Mouse (Mus musculus) ES-E14 (cell line): ENCODE results near the gene Ccdc107. TPM values are rescaled to one million over a fixed set of nuclear protein-coding genes. Genes with fewer than 3 reads are reported as not detected.

Experiments
- DNase-seq: peaks from one replicate; pipeline ENCODE4 v3.0.0-alpha.2; 2013; ENCODE audit warnings: low read depth, low spot score
- H3K27ac ChIP-seq: 2 replicates; pipeline ENCODE4 v1.5.1; 2012; ENCODE audit warnings: low read depth, mild to moderate bottlenecking, low read length, moderate library complexity, mixed read lengths; ENCODE audit not compliant: poor library complexity, insufficient read depth, severe bottlenecking
- H3K36me3 ChIP-seq: 2 replicates; pipeline ENCODE4 v1.6.1; 2012; ENCODE audit warnings: mild to moderate bottlenecking, low read length, moderate library complexity, mixed read lengths; ENCODE audit not compliant: control insufficient read depth, poor library complexity, insufficient read depth, severe bottlenecking
- H3K4me1 ChIP-seq, 2 experiments: fragments of 150-350 bp in 1 of 2; sonication (generic) in 1 of 2; 2 replicates each; pipeline ENCODE4 v1.6.1; 2012; ENCODE audit warnings: low read length in 2 of 2, mild to moderate bottlenecking in 1 of 2, mixed read lengths in 1 of 2; ENCODE audit not compliant: control insufficient read depth in 2 of 2, insufficient read depth in 2 of 2, poor library complexity in 1 of 2
- H3K4me3 ChIP-seq, 2 experiments: fragments of 150-350 bp in 1 of 2; sonication (generic) in 1 of 2; 2 replicates each; pipeline ENCODE4 v1.5.1; 2012; ENCODE audit warnings: low read length in 2 of 2, low read depth in 1 of 2, mild to moderate bottlenecking in 1 of 2, mixed read lengths in 1 of 2; ENCODE audit not compliant: insufficient read depth in 1 of 2, poor library complexity in 1 of 2, severe bottlenecking in 1 of 2
- H3K9ac ChIP-seq: 2 replicates; pipeline ENCODE4 v1.6.1; 2012; ENCODE audit warnings: low read depth, mild to moderate bottlenecking, low read length, mixed read lengths; ENCODE audit not compliant: poor library complexity, insufficient read depth, severe bottlenecking
- H3K9me3 ChIP-seq: fragments of 150-350 bp; sonication (generic); 2 replicates; pipeline ENCODE4 v1.6.1; 2012; ENCODE audit warnings: low read depth, mild to moderate bottlenecking, low read length; ENCODE audit not compliant: control insufficient read depth, insufficient read depth
- CHD2 ChIP-seq: IDR thresholded peaks from 2 replicates; pipeline ENCODE4 v1.6.1; 2014; ENCODE audit warnings: mild to moderate bottlenecking, low read depth, low read length, inconsistent platforms
- HCFC1 ChIP-seq: IDR thresholded peaks from 2 replicates; pipeline ENCODE4 v1.6.1; 2012; ENCODE audit warnings: low read length, inconsistent platforms, borderline replicate concordance; ENCODE audit not compliant: insufficient read depth
- MAFK ChIP-seq: IDR thresholded peaks from 2 replicates; pipeline ENCODE4 v1.6.1; 2014; ENCODE audit warnings: mild to moderate bottlenecking, low read depth, low read length, inconsistent platforms; ENCODE audit not compliant: insufficient read depth
- ZC3H11A ChIP-seq: IDR thresholded peaks from 2 replicates; pipeline ENCODE4 v1.6.1; 2012; ENCODE audit warnings: low read depth, mild to moderate bottlenecking, inconsistent platforms, low read length, borderline replicate concordance
- ZNF384 ChIP-seq: IDR thresholded peaks from 2 replicates; pipeline ENCODE4 v1.6.1; 2012; ENCODE audit warnings: low read depth, low read length, inconsistent platforms
- in situ Hi-C, 2 experiments: fragments of 600-800 bp; cut with MboI; formaldehyde crosslinking; loops; one replicate each; pipeline ENCODE4 v1.15.1; 2025; ENCODE audit warnings: low sequenced_read_pairs in 2 of 2, inconsistent platforms in 1 of 2; ENCODE audit not compliant: unreplicated experiment in 2 of 2
- total RNA-seq: library from RNA; depleted of rRNA; stranded (reverse); fragments of 300-350 nt; gene quantifications from 2 replicates; pipeline ENCODE4 v1.2.3, GENCODE M21; 2012

Ccdc107 gene
- total RNA-seq, 1 experiment: 59.1 TPM

DNA sequence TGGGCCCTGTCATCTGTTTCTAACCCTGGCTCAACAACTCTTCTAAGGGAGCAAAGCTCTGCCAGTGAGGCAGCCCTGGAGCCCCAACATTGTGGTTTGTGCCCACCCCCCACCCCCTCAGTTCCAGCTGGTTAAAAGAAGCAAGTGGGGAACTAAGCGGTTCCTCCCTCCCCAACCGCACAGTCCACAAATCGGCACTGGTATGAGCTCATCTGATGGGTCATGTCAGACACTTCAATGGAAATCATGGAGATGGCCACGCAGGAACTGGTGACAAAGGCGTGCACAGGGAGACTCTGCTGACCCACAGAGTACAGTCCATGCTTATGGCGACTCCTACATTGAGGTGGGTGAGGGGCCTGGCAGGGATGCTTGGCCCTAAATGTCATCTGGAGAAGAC is 26.8 kb upstream of the Ccdc107 start:
- H3K4me1 ChIP-seq: no peaks in the 10 kb centered on the region
- in situ Hi-C loops: no loop called here
- H3K36me3 ChIP-seq: no peaks in the 10 kb centered on the region
- no peak overlapping the region for H3K27ac ChIP-seq
- no peak overlapping the region for H3K9ac ChIP-seq
- H3K9me3 ChIP-seq: no peaks in the 10 kb centered on the region
- TF ChIP-seq CHD2 (no peak), ZC3H11A (no peak), HCFC1 (no peak), ZNF384 (no peak), MAFK (no peak)
- no peak overlapping the region for H3K4me3 ChIP-seq
- DNase-seq: no peak

DNA sequence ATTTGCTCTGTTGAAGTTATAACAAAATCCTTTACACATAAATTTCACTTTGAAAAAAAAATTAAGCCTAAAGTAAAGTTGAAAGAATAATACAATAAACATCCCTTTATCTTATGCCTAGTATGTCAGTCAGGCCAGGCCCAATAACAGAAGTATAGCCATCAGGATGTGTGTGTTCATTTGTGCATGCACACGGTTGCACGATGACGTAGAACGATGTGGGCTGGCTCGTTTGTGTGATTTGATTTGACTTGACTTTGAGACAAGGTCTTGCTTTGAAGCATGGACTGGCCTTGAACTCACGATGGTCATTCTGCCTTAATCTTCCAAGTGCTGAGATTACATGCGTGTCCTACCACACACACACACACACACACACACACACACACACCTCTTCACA is 25.8 kb upstream of the Ccdc107 start:
- Histone ChIP-seq H3K9me3 (no peaks in the 10 kb centered on the region), H3K36me3 (no peaks in the 10 kb centered on the region), H3K9ac (no peak overlapping the region), H3K4me1 (no peaks in the 10 kb centered on the region), H3K27ac (no peak overlapping the region), H3K4me3 (no peak overlapping the region)
- DNase-seq: no peak
- no peak for TF ChIP-seq ZNF384
- no peak for TF ChIP-seq HCFC1
- in situ Hi-C loops: no loop called here

- no peak overlapping the region for H3K4me3 ChIP-seq
- no peaks in the 10 kb centered on the region for H3K9me3 ChIP-seq
- DNase-seq: no peak
- in situ Hi-C loops: no loop called here
- H3K4me1 ChIP-seq: no peaks in the 10 kb centered on the region
- no peak overlapping the region for H3K27ac ChIP-seq
- TF ChIP-seq ZC3H11A: no peak
- no peak for TF ChIP-seq HCFC1
- no peak for TF ChIP-seq ZNF384
- no peak for TF ChIP-seq MAFK
- no peak for TF ChIP-seq CHD2
- H3K36me3 ChIP-seq: no peaks in the 10 kb centered on the region
- no peak overlapping the region for H3K9ac ChIP-seq
These were observed 22.4 kb upstream of the Ccdc107 start for GRCm38 (mm10) chr4:43470301-43470700.

DNA sequence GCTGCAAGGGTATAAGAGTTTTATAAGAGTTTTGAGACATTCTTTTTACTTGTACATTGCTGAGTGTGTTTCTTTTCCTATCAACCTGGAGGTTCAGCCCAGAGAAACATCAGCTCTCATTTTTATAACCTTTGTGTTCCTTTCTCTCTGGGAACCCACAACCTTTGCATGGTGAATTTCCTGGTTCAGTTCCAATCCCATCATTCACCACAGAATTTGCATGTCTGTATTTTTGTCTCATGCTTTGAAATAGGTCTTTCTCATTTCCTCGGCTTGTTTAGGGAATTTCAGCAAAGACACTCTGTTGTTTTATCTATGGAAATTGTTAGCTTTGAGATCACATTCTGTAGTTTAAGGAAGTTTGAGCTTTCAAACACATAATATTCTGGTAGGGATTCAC is 19.1 kb upstream of the Ccdc107 start:
- no peak for DNase-seq
- Histone ChIP-seq H3K36me3 (no peaks in the 10 kb centered on the region), H3K4me3 (no peak overlapping the region), H3K4me1 (peaks cover 0 to 3% of the 10 kb centered on the region in 2 experiments; a peak in 1 of 4 replicates), H3K9me3 (no peaks in the 10 kb centered on the region), H3K9ac (no peak overlapping the region), H3K27ac (no peak overlapping the region)
- in situ Hi-C loops: no loop called here
- no peak for TF ChIP-seq HCFC1
- no peak for TF ChIP-seq ZNF384
- TF ChIP-seq ZC3H11A: no peak
- TF ChIP-seq CHD2: no peak
- no peak for TF ChIP-seq MAFK

- TF ChIP-seq ZNF384 (no peak), ZC3H11A (no peak), HCFC1 (no peak), MAFK (no peak), CHD2 (no peak)
- H3K9ac ChIP-seq: no peak overlapping the region
- no peak overlapping the region for H3K27ac ChIP-seq
- in situ Hi-C loops: no loop called here
- no peak overlapping the region for H3K4me3 ChIP-seq
- DNase-seq: no peak
- no peaks in the 10 kb centered on the region for H3K36me3 ChIP-seq
- no peaks in the 10 kb centered on the region for H3K9me3 ChIP-seq
- peaks cover 0 to 6% of the 10 kb centered on the region in 2 experiments; a peak in 2 of 4 replicates for H3K4me1 ChIP-seq
These were observed 16.1 kb upstream of the Ccdc107 start for GRCm38 (mm10) chr4:43476604-43477003.
